ENCODE assay signal across 12 mouse cellular contexts in genomic region chr16:38047781-38048558, GRCm38 (mm10). TPM values are rescaled to one million over a fixed set of nuclear protein-coding genes. Genes with fewer than 3 reads are reported as not detected.
DNase-seq lines count a peak whose midpoint lies in the region; ATAC-seq and TF ChIP-seq lines count a peak whose summit lies in the region.
"Had no signal": no experiment of that assay in that cellular context is flagged by ENCODE, and none has a peak within 500 bp of the region (broad histone marks: within the 10 kb centered on the region; RNA-seq: fewer than 3 reads in every experiment).

No protein-coding gene starts in this region.

- H3K9ac ChIP-seq in lung, embryonic 14.5 days, result no peak overlapping the region
- H3K9ac ChIP-seq in hindbrain, embryonic 16.5 days (ENCODE audit: low read depth, low read length), result no peak overlapping the region

- no peak for TF ChIP-seq CTCF in cortical plate, adult 2 months (IDR thresholded peaks at IDR 0.05; ENCODE audit: extremely low read depth, insufficient read depth, low read length)
- TF ChIP-seq CTCF in lung, embryonic 14.5 days (IDR thresholded peaks at IDR 0.05; ENCODE audit: low read depth), result no peak

- H3K4me3 ChIP-seq in cortical plate, adult 2 months (ENCODE audit: insufficient read depth, low read length), result peak overlapping the region; percentile 3
- no peak overlapping the region for H3K4me3 ChIP-seq in lung, embryonic 14.5 days (ENCODE audit: low read depth, low read length)
- H3K4me3 ChIP-seq in hindbrain, embryonic 16.5 days (ENCODE audit: low read length), result no peak overlapping the region
- H3K4me3 ChIP-seq: erythroblast, embryonic 14.5 days had no signal

- ATAC-seq in lung, embryonic 14.5 days (ENCODE audit: insufficient read depth), result no peak
- no peak for ATAC-seq in hindbrain, embryonic 16.5 days

- H3K4me2 ChIP-seq in lung, embryonic 14.5 days, result peak overlapping the region; percentile 18; the same call in 1 of the 2 replicates
- no peak overlapping the region for H3K4me2 ChIP-seq in hindbrain, embryonic 16.5 days (ENCODE audit: low read length)
- H3K4me2 ChIP-seq: midbrain, embryonic 11.5 days had no signal

- no peaks in the 10 kb centered on the region for H3K9me3 ChIP-seq in lung, embryonic 14.5 days (ENCODE audit: low read depth, low read length)
- H3K9me3 ChIP-seq in hindbrain, embryonic 16.5 days (ENCODE audit: control insufficient read depth, low read length), result no peaks in the 10 kb centered on the region

- WGBS in lung, embryonic 14.5 days, result 49% methylated on average over 23 of the region's 23 CpGs
- WGBS in hindbrain, embryonic 16.5 days, result 71% methylated on average over 23 of the region's 23 CpGs

- peak; percentile 4 for DNase-seq in left cerebral cortex, adult 11 months (ENCODE audit: low spot score)
- no peak for DNase-seq in left cerebral cortex, postnatal 4 days
- peak; percentile 24 for DNase-seq in gonadal fat pad, adult 2 months (ENCODE audit: low read depth)
- peak; percentile 26 for DNase-seq in lung, embryonic 14.5 days
- no peak for DNase-seq in gastrocnemius, postnatal 10 days
- DNase-seq in MN1 (ENCODE audit: low spot score), result no peak
- DNase-seq: heart, postnatal 14 days; layer of hippocampus, postnatal 36 days had no signal

- H3K4me1 ChIP-seq in cortical plate, adult 2 months (ENCODE audit: control insufficient read depth, insufficient read depth, low read length), result peaks cover 4% of the 10 kb centered on the region
- H3K4me1 ChIP-seq in lung, embryonic 14.5 days (ENCODE audit: insufficient read depth), result no peaks in the 10 kb centered on the region
- H3K4me1 ChIP-seq in hindbrain, embryonic 16.5 days (ENCODE audit: control insufficient read depth, insufficient read depth, low read depth, low read length), result no peaks in the 10 kb centered on the region

- TF ChIP-seq POLR2A in cortical plate, adult 2 months (IDR thresholded peaks at IDR 0.05; ENCODE audit: extremely low read depth, insufficient read depth, low read length), result no peak

- H3K36me3 ChIP-seq in lung, embryonic 14.5 days (ENCODE audit: insufficient read depth), result no peaks in the 10 kb centered on the region
- H3K36me3 ChIP-seq in hindbrain, embryonic 16.5 days (ENCODE audit: control insufficient read depth, insufficient read depth, low read length), result no peaks in the 10 kb centered on the region

- H3K27me3 ChIP-seq in lung, embryonic 14.5 days (ENCODE audit: insufficient read depth, low read length), result no peaks in the 10 kb centered on the region
- no peaks in the 10 kb centered on the region for H3K27me3 ChIP-seq in hindbrain, embryonic 16.5 days (replicated peaks; ENCODE audit: control insufficient read depth, insufficient read depth, low read length)

- intact Hi-C loops in left cerebral cortex, postnatal 4 days (cut with DNase I), result no loop called here

- no peak overlapping the region for H3K27ac ChIP-seq in cortical plate, adult 2 months (ENCODE audit: insufficient read depth, low read length)
- no peak overlapping the region for H3K27ac ChIP-seq in lung, embryonic 14.5 days (ENCODE audit: low read depth)
- no peak overlapping the region for H3K27ac ChIP-seq in hindbrain, embryonic 16.5 days (ENCODE audit: low read depth, low read length)

RNA-seq across cellular contexts. Expression of gene Gsk3b, which starts 40.8 kb away (rescaled TPM):
- total RNA-seq in left cerebral cortex, postnatal 4 days (2021), result 100 to 1,000 TPM; 267 to 269 TPM
- polyA plus RNA-seq in cortical plate, adult 2 months (2012; rRNA removed), result 45.1 and 47.2 TPM in 2 replicates
- polyA plus RNA-seq in gonadal fat pad, adult 2 months (2012; rRNA removed), result 16.7 and 22.8 TPM in 2 replicates
- 62.6 and 63.0 TPM in 2 replicates for polyA plus RNA-seq in lung, embryonic 14.5 days (2014; fragmentation: Nextera tagmentation; extraction: Ambion mirVana)
- total RNA-seq in gastrocnemius, postnatal 10 days (2021), result 10 to 100 TPM; 58.8 to 65.8 TPM
- 123 and 131 TPM in 2 replicates for polyA plus RNA-seq in hindbrain, embryonic 16.5 days (2015; fragmentation: Nextera tagmentation; extraction: Ambion mirVana)

Comparison
In these comparisons a context has a peak if more than half of its experiments do, and no peak if none do; other contexts are left out.
1. DNase-seq: peak in left cerebral cortex, adult 11 months (single experiment), gonadal fat pad, adult 2 months (single experiment) and lung, embryonic 14.5 days (single experiment); none in left cerebral cortex, postnatal 4 days (single experiment), gastrocnemius, postnatal 10 days (single experiment) and MN1 (single experiment).